Mouse (Mus musculus) stomach, embryonic 15.5 days (tissue): ENCODE data around the gene Mllt3. TPM values are rescaled to one million over a fixed set of nuclear protein-coding genes. Genes with fewer than 3 reads are reported as not detected.
A peak's percentile ranks its signal among the peaks of the same experiment; 100 is the strongest.

Experiments used
- ATAC-seq: fragments of 200-750 bp; cut with Nextera tagmentation; 2 replicates; pipeline ENCODE4 v1.8.0; 2017; ENCODE audit warnings: low read depth, moderate number of reproducible peaks, moderate TSS enrichment; ENCODE audit not compliant: insufficient read depth, low FRiP score
- H3K27ac ChIP-seq: fragments of 300-500 bp; sonication (generic); 2 replicates; pipeline ENCODE4 v1.5.1; 2015; ENCODE audit warnings: mild to moderate bottlenecking, inconsistent platforms
- H3K27me3 ChIP-seq: fragments of 300-500 bp; sonication (generic); replicated peaks from 2 replicates; pipeline ENCODE4 v1.6.1; 2015; ENCODE audit warnings: inconsistent platforms
- H3K36me3 ChIP-seq: fragments of 300-500 bp; sonication (generic); 2 replicates; pipeline ENCODE4 v1.6.1; 2015; ENCODE audit warnings: inconsistent platforms
- H3K4me1 ChIP-seq: fragments of 300-500 bp; sonication (generic); 2 replicates; pipeline ENCODE4 v1.6.1; 2015; ENCODE audit warnings: inconsistent platforms
- H3K4me2 ChIP-seq: fragments of 300-500 bp; sonication (generic); 2 replicates; pipeline ENCODE4 v1.6.1; 2015; ENCODE audit warnings: mild to moderate bottlenecking, inconsistent platforms
- H3K4me3 ChIP-seq: fragments of 300-500 bp; sonication (generic); replicated peaks from 2 replicates; pipeline ENCODE4 v1.5.1; 2015; ENCODE audit warnings: inconsistent platforms
- H3K9ac ChIP-seq: fragments of 300-500 bp; sonication (generic); 2 replicates; pipeline ENCODE4 v1.6.1; 2015; ENCODE audit warnings: inconsistent platforms
- H3K9me3 ChIP-seq: fragments of 300-500 bp; sonication (generic); 2 replicates; pipeline ENCODE4 v1.6.1; 2016; ENCODE audit warnings: inconsistent platforms
- WGBS: fragments of 180-500 bp; shearing (Covaris S2); methylation state at CpG from one replicate; pipeline ENCODE4 v1.1.7; 2015; 5-methylcytosine and 5-hydroxymethylcytosine counted together
- polyA plus RNA-seq: library from polyadenylated mRNA; unstranded; fragments of >200 nt; fragmentation: Nextera tagmentation; extraction: Ambion mirVana; gene quantifications from 2 replicates; pipeline ENCODE4 v1.2.1, GENCODE M21; 2015

The Mllt3 gene
- polyA plus RNA-seq, 1 experiment from 2014 or later, result 38.7 TPM

GRCm38 (mm10) chr4:87811899-87812298 is 221.3 kb downstream of the Mllt3 start:
- no peak for ATAC-seq
- no peaks in the 10 kb centered on the region for H3K27me3 ChIP-seq
- H3K9ac ChIP-seq, result no peak overlapping the region
- no peak overlapping the region for H3K4me2 ChIP-seq
- no peaks in the 10 kb centered on the region for H3K36me3 ChIP-seq
- H3K9me3 ChIP-seq, result no peaks in the 10 kb centered on the region
- no peak overlapping the region for H3K4me3 ChIP-seq
- no peaks in the 10 kb centered on the region; the same call in 1 of the 2 replicates for H3K4me1 ChIP-seq
- no peak overlapping the region for H3K27ac ChIP-seq
- WGBS, result 58% methylated on average over 2 of the region's 2 CpGs

- Histone ChIP-seq H3K4me1 (peaks cover 4% of the 10 kb centered on the region; the same call in 1 of the 2 replicates), H3K4me3 (no peak overlapping the region), H3K27ac (peak overlapping the region; percentile 63; the same call in 1 of the 2 replicates), H3K4me2 (peak overlapping the region; percentile 25; the same call in 1 of the 2 replicates), H3K36me3 (no peaks in the 10 kb centered on the region), H3K27me3 (no peaks in the 10 kb centered on the region), H3K9ac (no peak overlapping the region), H3K9me3 (no peaks in the 10 kb centered on the region)
- ATAC-seq, result peak; percentile 95
- WGBS, result 16% methylated on average over 6 of the region's 6 CpGs
These were observed 226.8 kb downstream of the Mllt3 start for GRCm38 (mm10) chr4:87806196-87806987.

GRCm38 (mm10) chr4:87804576-87804975 is 228.6 kb downstream of the Mllt3 start:
- no peak overlapping the region for H3K4me3 ChIP-seq
- H3K27ac ChIP-seq, result no peak overlapping the region
- no peaks in the 10 kb centered on the region for H3K27me3 ChIP-seq
- no peak overlapping the region for H3K4me2 ChIP-seq
- peaks cover 4% of the 10 kb centered on the region; the same call in 1 of the 2 replicates for H3K4me1 ChIP-seq
- no peaks in the 10 kb centered on the region for H3K36me3 ChIP-seq
- H3K9me3 ChIP-seq, result no peaks in the 10 kb centered on the region
- no peak for ATAC-seq
- no peak overlapping the region for H3K9ac ChIP-seq
- 65% methylated on average over 3 of the region's 3 CpGs for WGBS

GRCm38 (mm10) chr4:87803313-87803712 is 229.9 kb downstream of the Mllt3 start:
- ATAC-seq, result no peak
- Histone ChIP-seq H3K36me3 (no peaks in the 10 kb centered on the region), H3K4me1 (peaks cover 4% of the 10 kb centered on the region; the same call in 1 of the 2 replicates), H3K27me3 (no peaks in the 10 kb centered on the region), H3K4me3 (no peak overlapping the region), H3K9ac (no peak overlapping the region), H3K4me2 (no peak overlapping the region), H3K9me3 (no peaks in the 10 kb centered on the region), H3K27ac (no peak overlapping the region)
- WGBS, result 77% methylated on average over 3 of the region's 3 CpGs

- WGBS, result 53% methylated on average over 4 of the region's 4 CpGs
- Histone ChIP-seq H3K9me3 (no peaks in the 10 kb centered on the region), H3K4me3 (no peak overlapping the region), H3K36me3 (no peaks in the 10 kb centered on the region), H3K27ac (no peak overlapping the region), H3K4me2 (no peak overlapping the region), H3K27me3 (no peaks in the 10 kb centered on the region), H3K9ac (no peak overlapping the region), H3K4me1 (peaks cover 4% of the 10 kb centered on the region; the same call in 1 of the 2 replicates)
- no peak for ATAC-seq
These were observed 231.0 kb downstream of the Mllt3 start for GRCm38 (mm10) chr4:87802140-87802539.

GRCm38 (mm10) chr4:87801332-87801731 is 231.8 kb downstream of the Mllt3 start:
- H3K9ac ChIP-seq, result no peak overlapping the region
- no peaks in the 10 kb centered on the region for H3K9me3 ChIP-seq
- no peak overlapping the region for H3K4me2 ChIP-seq
- 72% methylated on average over 3 of the region's 3 CpGs for WGBS
- H3K36me3 ChIP-seq, result no peaks in the 10 kb centered on the region
- 0 out of 2 replicates have a peak, but pooled peaks cover 4% of the 10 kb centered on the region for H3K4me1 ChIP-seq
- ATAC-seq, result no peak
- no peak overlapping the region for H3K27ac ChIP-seq
- H3K4me3 ChIP-seq, result no peak overlapping the region
- no peaks in the 10 kb centered on the region for H3K27me3 ChIP-seq

GRCm38 (mm10) chr4:87800276-87800675 is 232.9 kb downstream of the Mllt3 start:
- Histone ChIP-seq H3K9ac (no peak overlapping the region), H3K9me3 (no peaks in the 10 kb centered on the region), H3K27ac (no peak overlapping the region), H3K27me3 (no peaks in the 10 kb centered on the region), H3K4me3 (no peak overlapping the region), H3K4me1 (0 out of 2 replicates have a peak, but pooled peaks cover 4% of the 10 kb centered on the region), H3K36me3 (no peaks in the 10 kb centered on the region), H3K4me2 (no peak overlapping the region)
- ATAC-seq, result no peak
- WGBS, result 55% methylated on average over 1 of the region's 1 CpGs

GRCm38 (mm10) chr4:87799418-87799817 is 233.7 kb downstream of the Mllt3 start:
- no peak overlapping the region for H3K27ac ChIP-seq

GRCm38 (mm10) chr4:87795261-87795660 is 237.9 kb downstream of the Mllt3 start:
- Histone ChIP-seq H3K27me3 (no peaks in the 10 kb centered on the region), H3K4me2 (no peak overlapping the region), H3K9me3 (no peaks in the 10 kb centered on the region), H3K4me1 (no peaks in the 10 kb centered on the region), H3K27ac (no peak overlapping the region), H3K4me3 (no peak overlapping the region), H3K36me3 (0 out of 2 replicates have a peak, but pooled peaks cover 3% of the 10 kb centered on the region), H3K9ac (no peak overlapping the region)
- no peak for ATAC-seq
- 71% methylated on average over 4 of the region's 4 CpGs for WGBS

More at GRCm38 (mm10) chr4:87799418-87799817, 233.7 kb downstream of the Mllt3 start:
- Histone ChIP-seq H3K4me1 (0 out of 2 replicates have a peak, but pooled peaks cover 4% of the 10 kb centered on the region), H3K9ac (no peak overlapping the region), H3K4me3 (no peak overlapping the region), H3K4me2 (no peak overlapping the region), H3K27me3 (no peaks in the 10 kb centered on the region), H3K36me3 (no peaks in the 10 kb centered on the region), H3K9me3 (no peaks in the 10 kb centered on the region)
- WGBS, result 71% methylated on average over 2 of the region's 2 CpGs
- peak; percentile 56; the same call in 1 of the 2 replicates for ATAC-seq

- H3K36me3 ChIP-seq, result 0 out of 2 replicates have a peak, but pooled peaks cover 3% of the 10 kb centered on the region
- no peak overlapping the region for H3K4me2 ChIP-seq
- no peak overlapping the region for H3K4me3 ChIP-seq
- H3K4me1 ChIP-seq, result no peaks in the 10 kb centered on the region
- H3K27ac ChIP-seq, result no peak overlapping the region
- no peak overlapping the region for H3K9ac ChIP-seq
- 81% methylated on average over 3 of the region's 3 CpGs for WGBS
- no peaks in the 10 kb centered on the region for H3K9me3 ChIP-seq
- no peak for ATAC-seq
- no peaks in the 10 kb centered on the region for H3K27me3 ChIP-seq
These were observed 238.9 kb downstream of the Mllt3 start for GRCm38 (mm10) chr4:87794216-87794615.

GRCm38 (mm10) chr4:87792511-87792910 is 240.7 kb downstream of the Mllt3 start:
- no peak overlapping the region for H3K4me2 ChIP-seq
- no peak overlapping the region for H3K27ac ChIP-seq
- no peak overlapping the region for H3K9ac ChIP-seq
- 66% methylated on average over 5 of the region's 5 CpGs for WGBS
- ATAC-seq, result no peak
- no peaks in the 10 kb centered on the region for H3K27me3 ChIP-seq
- H3K4me3 ChIP-seq, result no peak overlapping the region
- H3K9me3 ChIP-seq, result no peaks in the 10 kb centered on the region
- H3K36me3 ChIP-seq, result 0 out of 2 replicates have a peak, but pooled peaks cover 3% of the 10 kb centered on the region
- H3K4me1 ChIP-seq, result no peaks in the 10 kb centered on the region

- Histone ChIP-seq H3K4me2 (no peak overlapping the region), H3K4me1 (peaks cover 6% of the 10 kb centered on the region; the same call in 1 of the 2 replicates), H3K36me3 (0 out of 2 replicates have a peak, but pooled peaks cover 5% of the 10 kb centered on the region), H3K4me3 (no peak overlapping the region), H3K27ac (no peak overlapping the region), H3K27me3 (no peaks in the 10 kb centered on the region), H3K9me3 (no peaks in the 10 kb centered on the region), H3K9ac (no peak overlapping the region)
- 91% methylated on average over 7 of the region's 7 CpGs for WGBS
- ATAC-seq, result no peak
These were observed 243.7 kb downstream of the Mllt3 start for GRCm38 (mm10) chr4:87789446-87789845.
